12 mouse cellular contexts compared by ENCODE assay signal in the genomic region with DNA sequence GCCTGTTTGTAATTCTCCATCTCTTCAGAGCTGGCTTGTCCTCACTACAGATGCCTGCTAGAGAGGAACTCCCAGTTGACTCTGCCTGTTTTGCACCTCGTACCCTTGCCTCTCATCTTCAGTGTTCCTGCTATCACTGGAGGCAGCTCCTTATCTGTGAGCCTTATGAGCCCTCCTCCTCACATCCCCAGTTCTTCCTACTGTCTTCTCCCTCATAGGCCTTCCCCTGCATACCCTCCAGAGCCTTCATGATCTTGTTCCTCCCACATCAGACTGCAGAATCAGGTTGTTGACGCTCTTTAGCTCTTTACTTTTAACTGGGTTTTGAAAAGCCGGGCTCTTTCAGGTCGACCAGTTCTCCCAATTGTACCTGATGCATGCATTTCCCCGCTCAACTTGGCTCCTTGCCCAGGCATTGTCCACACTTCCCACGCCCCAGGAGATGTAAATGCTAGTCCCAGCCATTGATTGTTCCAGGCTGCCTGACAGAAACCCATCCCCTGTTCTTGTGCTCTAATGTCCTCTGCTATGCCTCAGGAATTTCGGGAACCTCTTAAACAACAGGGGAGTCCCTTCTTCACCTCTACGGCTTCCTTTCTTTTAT. TPM values are rescaled to one million over a fixed set of nuclear protein-coding genes. Genes with fewer than 3 reads are reported as not detected.
DNase-seq lines count a peak whose midpoint lies in the region; ATAC-seq lines count a peak whose summit lies in the region.
"Had no signal": no experiment of that assay in that cellular context is flagged by ENCODE, and none has a peak within 500 bp of the region (broad histone marks: within the 10 kb centered on the region; RNA-seq: fewer than 3 reads in every experiment).

No protein-coding gene starts in this region.

- DNase-seq in kidney, adult 11 months, result no peak
- peak; percentile 95 for DNase-seq in ZHBTc4 (ENCODE audit: low read depth, low spot score)
- no peak for DNase-seq in c-Kit-positive CD71-positive TER-119-positive erythroid progenitor cells, embryonic 14.5 days (ENCODE audit: low spot score)
- no peak for DNase-seq in thymus, adult 18-20 months
- no peak for DNase-seq in hindbrain, embryonic 11.5 days (ENCODE audit: low spot score)
- DNase-seq: forebrain, postnatal 0 days had no signal

- H3K4me3 ChIP-seq in kidney, embryonic 15.5 days (replicated peaks), result no peak overlapping the region
- no peak overlapping the region for H3K4me3 ChIP-seq in heart, embryonic 15.5 days
- no peak overlapping the region for H3K4me3 ChIP-seq in liver, embryonic 15.5 days (replicated peaks)
- H3K4me3 ChIP-seq in hindbrain, embryonic 11.5 days (ENCODE audit: low read depth, low read length), result no peak overlapping the region
- H3K4me3 ChIP-seq: intestine, embryonic 15.5 days; limb, embryonic 12.5 days; myocyte had no signal

- H3K27ac ChIP-seq in kidney, embryonic 15.5 days, result no peak overlapping the region
- no peak overlapping the region for H3K27ac ChIP-seq in heart, embryonic 15.5 days
- H3K27ac ChIP-seq in liver, embryonic 15.5 days (replicated peaks), result peak overlapping the region; percentile 51
- H3K27ac ChIP-seq in hindbrain, embryonic 11.5 days (ENCODE audit: low read depth, low read length), result no peak overlapping the region
- H3K27ac ChIP-seq: intestine, embryonic 15.5 days; limb, embryonic 12.5 days had no signal

- WGBS in kidney, embryonic 15.5 days, result 65% methylated on average over 8 of the region's 8 CpGs
- WGBS in heart, embryonic 15.5 days, result 31% methylated on average over 8 of the region's 8 CpGs
- 50% methylated on average over 8 of the region's 8 CpGs for WGBS in liver, embryonic 15.5 days (ENCODE audit: insufficient replicate concordance)
- WGBS in hindbrain, embryonic 11.5 days, result 88% methylated on average over 8 of the region's 8 CpGs

- ATAC-seq in kidney, embryonic 15.5 days (replicated peaks; ENCODE audit: low FRiP score), result peak; percentile 30; the same call in 1 of the 2 replicates
- ATAC-seq in heart, embryonic 15.5 days (replicated peaks; ENCODE audit: insufficient number of reproducible peaks, insufficient read depth, low FRiP score, low read depth), result 0 out of 2 replicates have a peak, but pooled peaks have one; percentile 63
- peak; percentile 44 for ATAC-seq in liver, embryonic 15.5 days (ENCODE audit: insufficient read depth)
- no peak for ATAC-seq in hindbrain, embryonic 11.5 days (ENCODE audit: low FRiP score)
- ATAC-seq: forebrain, postnatal 0 days; intestine, embryonic 15.5 days had no signal

- no peak overlapping the region for H3K4me2 ChIP-seq in kidney, embryonic 15.5 days
- no peak overlapping the region for H3K4me2 ChIP-seq in heart, embryonic 15.5 days
- H3K4me2 ChIP-seq in liver, embryonic 15.5 days, result no peak overlapping the region
- no peak overlapping the region for H3K4me2 ChIP-seq in hindbrain, embryonic 11.5 days (replicated peaks; ENCODE audit: low read depth, low read length)
- H3K4me2 ChIP-seq: intestine, embryonic 15.5 days; limb, embryonic 12.5 days had no signal

- H3K9ac ChIP-seq in kidney, embryonic 15.5 days, result no peak overlapping the region
- no peak overlapping the region for H3K9ac ChIP-seq in heart, embryonic 15.5 days
- no peak overlapping the region for H3K9ac ChIP-seq in liver, embryonic 15.5 days
- H3K9ac ChIP-seq in hindbrain, embryonic 11.5 days (ENCODE audit: low read depth, low read length), result no peak overlapping the region
- H3K9ac ChIP-seq: forebrain, postnatal 0 days; intestine, embryonic 15.5 days; limb, embryonic 12.5 days had no signal

- H3K27me3 ChIP-seq in kidney, embryonic 15.5 days, result no peaks in the 10 kb centered on the region
- H3K27me3 ChIP-seq in heart, embryonic 15.5 days, result no peaks in the 10 kb centered on the region
- H3K27me3 ChIP-seq in liver, embryonic 15.5 days, result no peaks in the 10 kb centered on the region
- no peaks in the 10 kb centered on the region for H3K27me3 ChIP-seq in hindbrain, embryonic 11.5 days (ENCODE audit: control insufficient read depth, insufficient read depth, low read length)
- H3K27me3 ChIP-seq: intestine, embryonic 15.5 days; limb, embryonic 12.5 days had no signal

- peaks cover 11% of the 10 kb centered on the region for H3K36me3 ChIP-seq in kidney, embryonic 15.5 days
- no peaks in the 10 kb centered on the region; the same call in 1 of the 2 replicates for H3K36me3 ChIP-seq in heart, embryonic 15.5 days
- no peaks in the 10 kb centered on the region for H3K36me3 ChIP-seq in liver, embryonic 15.5 days (replicated peaks)
- H3K36me3 ChIP-seq in hindbrain, embryonic 11.5 days (ENCODE audit: control insufficient read depth, insufficient read depth, low read length), result no peaks in the 10 kb centered on the region
- H3K36me3 ChIP-seq: intestine, embryonic 15.5 days had no signal

- peaks cover 36% of the 10 kb centered on the region for H3K4me1 ChIP-seq in kidney, embryonic 15.5 days
- H3K4me1 ChIP-seq in heart, embryonic 15.5 days (replicated peaks), result peaks cover 22% of the 10 kb centered on the region
- H3K4me1 ChIP-seq in liver, embryonic 15.5 days (replicated peaks), result peaks cover 78% of the 10 kb centered on the region
- no peaks in the 10 kb centered on the region for H3K4me1 ChIP-seq in hindbrain, embryonic 11.5 days (replicated peaks; ENCODE audit: control insufficient read depth, insufficient read depth, low read length)
- H3K4me1 ChIP-seq: intestine, embryonic 15.5 days had no signal

- no peaks in the 10 kb centered on the region for H3K9me3 ChIP-seq in kidney, embryonic 15.5 days (replicated peaks)
- H3K9me3 ChIP-seq in heart, embryonic 15.5 days (replicated peaks), result no peaks in the 10 kb centered on the region
- H3K9me3 ChIP-seq in liver, embryonic 15.5 days (replicated peaks), result no peaks in the 10 kb centered on the region
- H3K9me3 ChIP-seq in hindbrain, embryonic 11.5 days (ENCODE audit: control insufficient read depth, low read length), result no peaks in the 10 kb centered on the region
- H3K9me3 ChIP-seq: intestine, embryonic 15.5 days; limb, embryonic 12.5 days had no signal

RNA-seq across cellular contexts. Expression of gene Arl15, which starts 56.2 kb away (rescaled TPM):
- polyA plus RNA-seq in kidney, embryonic 15.5 days (2015; fragmentation: Nextera tagmentation; extraction: Ambion mirVana), result 13.8 and 14.1 TPM in 2 replicates
- polyA plus RNA-seq in heart, embryonic 15.5 days (2015; fragmentation: Nextera tagmentation; extraction: Ambion mirVana), result 6.7 and 7.6 TPM in 2 replicates
- 2.4 and 2.8 TPM in 2 replicates for polyA plus RNA-seq in liver, embryonic 15.5 days (2015; fragmentation: Nextera tagmentation; extraction: Ambion mirVana)
- polyA plus RNA-seq in hindbrain, embryonic 11.5 days (2014; fragmentation: Nextera tagmentation; extraction: Ambion mirVana), result 13.8 and 19.0 TPM in 2 replicates
